Mouse (Mus musculus) stomach, postnatal 0 days (tissue): ENCODE measurements around the gene Idh2. TPM values are rescaled to one million over a fixed set of nuclear protein-coding genes. Genes with fewer than 3 reads are reported as not detected.

Source experiments
- ATAC-seq: fragments of 200-750 bp; cut with Nextera tagmentation; 2 replicates; pipeline ENCODE4 v1.8.0; 2017; ENCODE audit not compliant: low FRiP score, low TSS enrichment
- DNase-seq: peaks from one replicate; pipeline ENCODE4 v3.0.0-alpha.2; 2016; ENCODE audit warnings: low spot score
- H3K27ac ChIP-seq: fragments of 300-500 bp; sonication (generic); replicated peaks from 2 replicates; pipeline ENCODE4 v1.5.1; 2014; ENCODE audit warnings: mild to moderate bottlenecking, control low read depth
- H3K27me3 ChIP-seq: fragments of 300-500 bp; sonication (generic); 2 replicates; pipeline ENCODE4 v1.6.1; 2014; ENCODE audit warnings: low read length; ENCODE audit not compliant: control insufficient read depth, insufficient read depth
- H3K36me3 ChIP-seq: fragments of 300-500 bp; sonication (generic); 2 replicates; pipeline ENCODE4 v1.6.1; 2014; ENCODE audit warnings: low read length, mixed read lengths; ENCODE audit not compliant: control insufficient read depth, insufficient read depth
- H3K4me1 ChIP-seq: fragments of 300-500 bp; sonication (generic); replicated peaks from 2 replicates; pipeline ENCODE4 v1.6.1; 2014; ENCODE audit warnings: antibody characterized with exemption; ENCODE audit not compliant: control insufficient read depth, insufficient read depth
- H3K4me2 ChIP-seq: fragments of 300-500 bp; sonication (generic); replicated peaks from 2 replicates; pipeline ENCODE4 v1.6.1; 2014; ENCODE audit warnings: low read depth, mild to moderate bottlenecking, control low read depth, moderate library complexity
- H3K4me3 ChIP-seq: fragments of 300-500 bp; sonication (generic); 2 replicates; pipeline ENCODE4 v1.5.1; 2014; ENCODE audit warnings: low read depth, low read length, control low read depth
- H3K9ac ChIP-seq: fragments of 300-500 bp; sonication (generic); 2 replicates; pipeline ENCODE4 v1.6.1; 2014; ENCODE audit warnings: mild to moderate bottlenecking, low read length, control low read depth, mixed read lengths
- H3K9me3 ChIP-seq: fragments of 300-500 bp; sonication (generic); 2 replicates; pipeline ENCODE4 v1.6.1; 2016; ENCODE audit warnings: low read length; ENCODE audit not compliant: control insufficient read depth
- CTCF ChIP-seq: IDR thresholded peaks from 2 replicates; pipeline ENCODE4 v1.5.1; 2016; ENCODE audit warnings: antibody characterized with exemption, low read depth, mild to moderate bottlenecking, moderate library complexity
- EP300 ChIP-seq: optimal IDR thresholded peaks from 2 replicates; pipeline ENCODE3; 2016; ENCODE audit warnings: antibody characterized with exemption
- WGBS: fragments of 180-500 bp; shearing (Covaris S2); extraction: QIAGEN DNeasy Blood & Tissue Kit; methylation state at CpG from one replicate; pipeline ENCODE4 v1.1.7; 2014; 5-methylcytosine and 5-hydroxymethylcytosine counted together
- polyA plus RNA-seq: library from polyadenylated mRNA; unstranded; fragments of >200 nt; fragmentation: Nextera tagmentation; extraction: Ambion mirVana; gene quantifications from 2 replicates; pipeline ENCODE4 v1.2.1, GENCODE M21; 2015

The Idh2 gene
- polyA plus RNA-seq, 1 experiment from 2014 or later: 288 TPM

- no peaks in the 10 kb centered on the region for H3K9me3 ChIP-seq
- DNase-seq (no peak), ATAC-seq (peak; percentile 36; the same call in 1 of the 2 replicates)
- H3K27ac ChIP-seq: peak overlapping the region; percentile 63
- peaks cover 10% of the 10 kb centered on the region; the same call in 1 of the 2 replicates for H3K4me1 ChIP-seq
- peak overlapping the region; percentile 14; the same call in 1 of the 2 replicates for H3K4me2 ChIP-seq
- no peak overlapping the region for H3K4me3 ChIP-seq
- no peaks in the 10 kb centered on the region for H3K36me3 ChIP-seq
- H3K9ac ChIP-seq: 0 out of 2 replicates have a peak overlapping the region, but pooled peaks have one; percentile 4
- no peak for TF ChIP-seq EP300
- TF ChIP-seq CTCF: no peak
- no peaks in the 10 kb centered on the region for H3K27me3 ChIP-seq
- WGBS: 13% methylated on average over 13 of the region's 13 CpGs
Measured at GRCm38 (mm10) chr7:80069615-80070327, 45.4 kb downstream of the Idh2 start.

- DNase-seq (no peak), ATAC-seq (no peak)
- Histone ChIP-seq H3K36me3 (no peaks in the 10 kb centered on the region), H3K4me1 (peaks cover 7% of the 10 kb centered on the region; the same call in 1 of the 2 replicates), H3K9me3 (no peaks in the 10 kb centered on the region), H3K27me3 (no peaks in the 10 kb centered on the region), H3K9ac (no peak overlapping the region), H3K4me2 (no peak overlapping the region), H3K27ac (no peak overlapping the region), H3K4me3 (no peak overlapping the region)
- WGBS: 68% methylated on average over 5 of the region's 7 CpGs
- no peak for TF ChIP-seq CTCF
- no peak for TF ChIP-seq EP300
Measured at GRCm38 (mm10) chr7:80068341-80068740, 46.9 kb downstream of the Idh2 start.

GRCm38 (mm10) chr7:80066675-80067455 is 48.3 kb downstream of the Idh2 start:
- H3K36me3 ChIP-seq: no peaks in the 10 kb centered on the region
- DNase-seq (no peak), ATAC-seq (no peak)
- no peaks in the 10 kb centered on the region for H3K9me3 ChIP-seq
- no peaks in the 10 kb centered on the region for H3K27me3 ChIP-seq
- no peak overlapping the region for H3K4me3 ChIP-seq
- H3K27ac ChIP-seq: no peak overlapping the region
- WGBS: 66% methylated on average over 13 of the region's 13 CpGs
- H3K4me2 ChIP-seq: no peak overlapping the region
- no peak overlapping the region for H3K9ac ChIP-seq
- H3K4me1 ChIP-seq: peaks cover 7% of the 10 kb centered on the region; the same call in 1 of the 2 replicates
- no peak for TF ChIP-seq EP300
- no peak for TF ChIP-seq CTCF

GRCm38 (mm10) chr7:80065250-80065649 is 49.9 kb downstream of the Idh2 start:
- H3K27me3 ChIP-seq: no peaks in the 10 kb centered on the region
- peaks cover 7% of the 10 kb centered on the region; the same call in 1 of the 2 replicates for H3K4me1 ChIP-seq
- no peak overlapping the region for H3K4me2 ChIP-seq
- no peak overlapping the region for H3K9ac ChIP-seq
- H3K4me3 ChIP-seq: no peak overlapping the region
- DNase-seq: no peak
- TF ChIP-seq EP300: no peak
- TF ChIP-seq CTCF: no peak
- WGBS: 93% methylated on average over 3 of the region's 3 CpGs
- H3K9me3 ChIP-seq: no peaks in the 10 kb centered on the region
- H3K36me3 ChIP-seq: no peaks in the 10 kb centered on the region
- no peak for ATAC-seq
- H3K27ac ChIP-seq: no peak overlapping the region

- Histone ChIP-seq H3K4me2 (no peak overlapping the region), H3K9me3 (no peaks in the 10 kb centered on the region), H3K4me1 (no peaks in the 10 kb centered on the region), H3K4me3 (no peak overlapping the region), H3K36me3 (no peaks in the 10 kb centered on the region), H3K9ac (no peak overlapping the region), H3K27me3 (no peaks in the 10 kb centered on the region), H3K27ac (no peak overlapping the region)
- no peak for TF ChIP-seq EP300
- 70% methylated on average over 15 of the region's 15 CpGs for WGBS
- ATAC-seq (no peak), DNase-seq (no peak)
Measured at GRCm38 (mm10) chr7:80063902-80064736, 51.1 kb downstream of the Idh2 start.
